Mouse (Mus musculus) intestine, postnatal 0 days (tissue): ENCODE data around the gene Il13. TPM values are rescaled to one million over a fixed set of nuclear protein-coding genes. Genes with fewer than 3 reads are reported as not detected.

Source experiments
- ATAC-seq: fragments of 200-750 bp; cut with Nextera tagmentation; 2 replicates; pipeline ENCODE4 v1.8.0; 2017; ENCODE audit warnings: mild to moderate bottlenecking, moderate TSS enrichment, moderate library complexity
- H3K27ac ChIP-seq: fragments of 300-500 bp; sonication (generic); 2 replicates; pipeline ENCODE4 v1.5.1; 2014; ENCODE audit warnings: mild to moderate bottlenecking, low read depth, low read length, moderate library complexity
- H3K27me3 ChIP-seq: fragments of 300-500 bp; sonication (generic); replicated peaks from 2 replicates; pipeline ENCODE4 v1.6.1; 2014; ENCODE audit warnings: low read length, mixed read lengths; ENCODE audit not compliant: control insufficient read depth, insufficient read depth
- H3K36me3 ChIP-seq: fragments of 300-500 bp; sonication (generic); 2 replicates; pipeline ENCODE4 v1.6.1; 2014; ENCODE audit warnings: mild to moderate bottlenecking, moderate library complexity; ENCODE audit not compliant: control insufficient read depth, insufficient read depth
- H3K4me1 ChIP-seq: fragments of 300-500 bp; sonication (generic); replicated peaks from 2 replicates; pipeline ENCODE4 v1.6.1; 2014; ENCODE audit warnings: antibody characterized with exemption, low read length, mixed read lengths; ENCODE audit not compliant: control insufficient read depth, insufficient read depth
- H3K4me2 ChIP-seq: fragments of 300-500 bp; sonication (generic); replicated peaks from 2 replicates; pipeline ENCODE4 v1.6.1; 2014; ENCODE audit warnings: low read depth, mild to moderate bottlenecking, moderate library complexity
- H3K4me3 ChIP-seq: fragments of 300-500 bp; sonication (generic); 2 replicates; pipeline ENCODE4 v1.5.1; 2014; ENCODE audit warnings: low read depth, low read length
- H3K9ac ChIP-seq: fragments of 300-500 bp; sonication (generic); 2 replicates; pipeline ENCODE4 v1.6.1; 2014; ENCODE audit warnings: mild to moderate bottlenecking, low read depth, low read length
- H3K9me3 ChIP-seq: fragments of 300-500 bp; sonication (generic); 2 replicates; pipeline ENCODE4 v1.6.1; 2016; ENCODE audit warnings: mixed run types; ENCODE audit not compliant: control insufficient read depth
- CTCF ChIP-seq: sonication (generic); IDR thresholded peaks from 2 replicates; pipeline ENCODE4 v1.5.1; 2016; ENCODE audit warnings: low read depth, mild to moderate bottlenecking, control low read depth, antibody characterized with exemption, moderate library complexity
- WGBS: fragments of 180-500 bp; shearing (Covaris S2); extraction: QIAGEN DNeasy Blood & Tissue Kit; methylation state at CpG from one replicate; pipeline ENCODE4 v1.1.7; 2014; 5-methylcytosine and 5-hydroxymethylcytosine counted together
- polyA plus RNA-seq: library from polyadenylated mRNA; unstranded; fragments of >200 nt; fragmentation: Nextera tagmentation; extraction: Ambion mirVana; gene quantifications from 2 replicates; pipeline ENCODE4 v1.2.1, GENCODE M21; 2015

The Il13 gene
- polyA plus RNA-seq = not detected in 2 replicates

- TF ChIP-seq CTCF = no peak
- 92% methylated on average over 8 of the region's 8 CpGs for WGBS
- H3K9ac ChIP-seq = no peak within 1 kb of the TSS
- no peak for ATAC-seq
- no peak within 1 kb of the TSS for H3K4me3 ChIP-seq
- H3K27ac ChIP-seq = no peak within 1 kb of the TSS
- H3K36me3 ChIP-seq = no peaks in the 10 kb centered on the region
- H3K4me2 ChIP-seq = no peak within 1 kb of the TSS
- H3K4me1 ChIP-seq = no peaks in the 10 kb centered on the region
- H3K9me3 ChIP-seq = no peaks in the 10 kb centered on the region
- H3K27me3 ChIP-seq = peaks cover 13% of the 10 kb centered on the region; the same call in 1 of the 2 replicates
These were observed at the start of gene Il13 for GRCm38 (mm10) chr11:53634556-53634955. Gene Il13 (minus strand): TSS chr11:53634702.

GRCm38 (mm10) chr11:53682994-53683530 is 48.6 kb upstream of the Il13 start:
- TF ChIP-seq CTCF = no peak
- no peak overlapping the region for H3K27ac ChIP-seq
- H3K9me3 ChIP-seq = no peaks in the 10 kb centered on the region
- 85% methylated on average over 9 of the region's 9 CpGs for WGBS
- H3K4me2 ChIP-seq = no peak overlapping the region
- H3K27me3 ChIP-seq = no peaks in the 10 kb centered on the region
- H3K4me1 ChIP-seq = no peaks in the 10 kb centered on the region
- H3K36me3 ChIP-seq = peaks cover 52% of the 10 kb centered on the region
- ATAC-seq = no peak
- H3K4me3 ChIP-seq = no peak overlapping the region
- H3K9ac ChIP-seq = no peak overlapping the region

GRCm38 (mm10) chr11:53682170-53682569 is 47.7 kb upstream of the Il13 start:
- Histone ChIP-seq H3K27me3 (no peaks in the 10 kb centered on the region), H3K4me2 (no peak overlapping the region), H3K9me3 (no peaks in the 10 kb centered on the region), H3K4me3 (no peak overlapping the region), H3K4me1 (no peaks in the 10 kb centered on the region), H3K9ac (no peak overlapping the region), H3K27ac (no peak overlapping the region), H3K36me3 (peaks cover 50% of the 10 kb centered on the region)
- WGBS = 72% methylated on average over 2 of the region's 2 CpGs
- ATAC-seq = no peak
- TF ChIP-seq CTCF = no peak

GRCm38 (mm10) chr11:53681686-53682085 is 47.2 kb upstream of the Il13 start:
- Histone ChIP-seq H3K4me3 (no peak overlapping the region), H3K9me3 (no peaks in the 10 kb centered on the region), H3K4me2 (no peak overlapping the region), H3K27me3 (no peaks in the 10 kb centered on the region), H3K36me3 (peaks cover 51% of the 10 kb centered on the region), H3K9ac (no peak overlapping the region), H3K27ac (no peak overlapping the region), H3K4me1 (no peaks in the 10 kb centered on the region)
- 90% methylated on average over 2 of the region's 2 CpGs for WGBS
- ATAC-seq = no peak
- peak; percentile 27; the same call in 1 of the 2 replicates for TF ChIP-seq CTCF

GRCm38 (mm10) chr11:53680141-53680540 is 45.6 kb upstream of the Il13 start:
- peaks cover 53% of the 10 kb centered on the region for H3K36me3 ChIP-seq

GRCm38 (mm10) chr11:53671414-53671813 is 36.9 kb upstream of the Il13 start:
- WGBS = 98% methylated on average over 4 of the region's 4 CpGs
- no peak for ATAC-seq
- Histone ChIP-seq H3K9me3 (no peaks in the 10 kb centered on the region), H3K27ac (no peak overlapping the region), H3K4me2 (no peak overlapping the region), H3K27me3 (no peaks in the 10 kb centered on the region), H3K36me3 (peaks cover 58% of the 10 kb centered on the region), H3K9ac (no peak overlapping the region), H3K4me3 (no peak overlapping the region), H3K4me1 (no peaks in the 10 kb centered on the region)
- no peak for TF ChIP-seq CTCF

More at GRCm38 (mm10) chr11:53680141-53680540, 45.6 kb upstream of the Il13 start:
- no peak overlapping the region for H3K4me2 ChIP-seq
- no peak overlapping the region for H3K27ac ChIP-seq
- TF ChIP-seq CTCF = no peak
- WGBS = 82% methylated on average over 4 of the region's 4 CpGs
- no peaks in the 10 kb centered on the region for H3K27me3 ChIP-seq
- no peak overlapping the region for H3K4me3 ChIP-seq
- H3K9me3 ChIP-seq = no peaks in the 10 kb centered on the region
- no peak for ATAC-seq
- H3K4me1 ChIP-seq = no peaks in the 10 kb centered on the region
- H3K9ac ChIP-seq = no peak overlapping the region
